In the genomic region with DNA sequence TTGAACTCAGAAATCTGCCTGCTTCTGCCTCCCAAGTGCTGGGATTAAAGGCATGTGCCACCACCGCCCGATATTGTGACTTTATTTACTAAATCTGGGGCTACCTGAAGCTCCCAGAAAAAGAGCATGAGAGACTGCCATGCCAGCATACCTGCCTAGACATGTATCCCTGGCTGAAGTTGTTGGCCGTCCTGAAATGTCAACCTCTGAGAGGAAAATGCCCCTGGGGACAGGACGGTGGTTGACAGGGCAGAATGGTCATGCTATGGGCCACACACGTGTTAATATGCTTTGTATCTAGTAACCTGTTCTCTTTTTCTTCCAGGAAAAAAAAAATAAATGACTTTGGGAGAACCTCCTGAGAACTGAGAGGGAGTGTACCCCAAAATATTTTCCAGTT, we compare ENCODE assay signal across 32 mouse cellular contexts. TPM values are rescaled to one million over a fixed set of nuclear protein-coding genes. Genes with fewer than 3 reads are reported as not detected.
"Had no signal": no experiment of that assay in that cellular context is flagged by ENCODE, and none has a peak within 500 bp of the region (broad histone marks: within the 10 kb centered on the region; RNA-seq: fewer than 3 reads in every experiment).

No protein-coding gene starts in this region.

- H3K36me3 ChIP-seq: embryonic facial prominence, embryonic 10.5 days; embryonic facial prominence, embryonic 12.5 days; embryonic facial prominence, embryonic 13.5 days; embryonic facial prominence, embryonic 15.5 days; forebrain, embryonic 10.5 days; forebrain, embryonic 12.5 days; forebrain, embryonic 15.5 days had no signal

- H3K4me1 ChIP-seq: embryonic facial prominence, embryonic 12.5 days; forebrain, embryonic 10.5 days; forebrain, embryonic 12.5 days; forebrain, embryonic 13.5 days; forebrain, embryonic 15.5 days had no signal

- H3K4me3 ChIP-seq: embryonic facial prominence, embryonic 10.5 days; embryonic facial prominence, embryonic 12.5 days; embryonic facial prominence, embryonic 13.5 days; embryonic facial prominence, embryonic 15.5 days; erythroblast, embryonic 14.5 days; forebrain, embryonic 10.5 days; forebrain, embryonic 12.5 days; forebrain, embryonic 13.5 days; forebrain, embryonic 15.5 days; gastrocnemius, adult 2 months; heart, adult 2 months had no signal

- H3K4me2 ChIP-seq: embryonic facial prominence, embryonic 12.5 days; embryonic facial prominence, embryonic 13.5 days; embryonic facial prominence, embryonic 15.5 days; forebrain, embryonic 12.5 days; forebrain, embryonic 13.5 days; forebrain, embryonic 15.5 days had no signal

- ATAC-seq: forebrain, embryonic 13.5 days; forebrain, embryonic 14.5 days; forebrain, embryonic 15.5 days; forebrain, embryonic 16.5 days; forebrain, postnatal 0 days had no signal

- H3K9ac ChIP-seq: embryonic facial prominence, embryonic 12.5 days; embryonic facial prominence, embryonic 13.5 days; embryonic facial prominence, embryonic 15.5 days; forebrain, embryonic 12.5 days; forebrain, embryonic 13.5 days; forebrain, embryonic 15.5 days; forebrain, postnatal 0 days had no signal

- H3K27me3 ChIP-seq: embryonic facial prominence, embryonic 12.5 days; embryonic facial prominence, embryonic 15.5 days; forebrain, embryonic 12.5 days; forebrain, embryonic 13.5 days; forebrain, embryonic 15.5 days had no signal

- DNase-seq: cerebellum, adult 2 months; cerebellum, adult 8-10 months; cerebellum, adult 9-10 months; cerebellum, adult 9-11 months; cerebellum, postnatal 10 days; cerebellum, postnatal 14 days; cerebellum, postnatal 25 days; cerebellum, postnatal 36 days; embryo, embryonic 11 days; forebrain, postnatal 0 days; gastrocnemius, adult 2 months; gastrocnemius, postnatal 10 days; gastrocnemius, postnatal 14 days; gastrocnemius, postnatal 25 days; gastrocnemius, postnatal 36 days; heart, adult 11 months; heart, adult 18-20 months; heart, adult 2 months had no signal

- H3K9me3 ChIP-seq: embryonic facial prominence, embryonic 10.5 days; embryonic facial prominence, embryonic 12.5 days; embryonic facial prominence, embryonic 13.5 days; embryonic facial prominence, embryonic 15.5 days; forebrain, embryonic 10.5 days; forebrain, embryonic 12.5 days; forebrain, embryonic 13.5 days; forebrain, embryonic 15.5 days had no signal

- H3K27ac ChIP-seq: embryonic facial prominence, embryonic 10.5 days; embryonic facial prominence, embryonic 12.5 days; embryonic facial prominence, embryonic 13.5 days; embryonic facial prominence, embryonic 15.5 days; forebrain, embryonic 10.5 days; forebrain, embryonic 12.5 days; forebrain, embryonic 13.5 days; forebrain, embryonic 15.5 days; gastrocnemius, adult 2 months; heart, adult 2 months had no signal

RNA-seq across cellular contexts. Expression of a gene that starts 2.3 kb away (rescaled TPM):
- polyA plus RNA-seq: embryonic facial prominence, embryonic 10.5 days; erythroblast, embryonic 14.5 days; forebrain, embryonic 11.5 days; forebrain, embryonic 14.5 days; forebrain, embryonic 15.5 days; forebrain, embryonic 16.5 days; forebrain, postnatal 0 days had no signal

RNA-seq across cellular contexts. Expression of a gene that starts 40.8 kb away (rescaled TPM):
- polyA plus RNA-seq: embryonic facial prominence, embryonic 10.5 days; embryonic facial prominence, embryonic 11.5 days; embryonic facial prominence, embryonic 12.5 days; embryonic facial prominence, embryonic 13.5 days; embryonic facial prominence, embryonic 14.5 days; embryonic facial prominence, embryonic 15.5 days; erythroblast, embryonic 14.5 days; forebrain, embryonic 10.5 days; forebrain, embryonic 11.5 days; forebrain, embryonic 14.5 days had no signal
